Comparison of ENCODE assay signal across 9 mouse cellular contexts in genomic region chr11:53478383-53479170, GRCm38 (mm10). TPM values are rescaled to one million over a fixed set of nuclear protein-coding genes. Genes with fewer than 3 reads are reported as not detected.
DNase-seq lines count a peak whose midpoint lies in the region; ATAC-seq and TF ChIP-seq lines count a peak whose summit lies in the region.
"Had no signal": no experiment of that assay in that cellular context is flagged by ENCODE, and none has a peak within 500 bp of the region (broad histone marks: within the 10 kb centered on the region; RNA-seq: fewer than 3 reads in every experiment).

No protein-coding gene starts in this region.

- no peak overlapping the region for H3K9ac ChIP-seq in lung, postnatal 0 days (replicated peaks; ENCODE audit: low read depth)
- H3K9ac ChIP-seq in forebrain, embryonic 16.5 days (replicated peaks; ENCODE audit: low read depth, low read length) = peak overlapping the region; percentile 52
- H3K9ac ChIP-seq in liver, embryonic 12.5 days = peak overlapping the region; percentile 83
- peak overlapping the region; percentile 18; the same call in 1 of the 2 replicates for H3K9ac ChIP-seq in stomach, postnatal 0 days (ENCODE audit: low read length)

- H3K27me3 ChIP-seq in lung, postnatal 0 days (replicated peaks; ENCODE audit: insufficient read depth, low read length) = peaks cover 52% of the 10 kb centered on the region
- H3K27me3 ChIP-seq in forebrain, embryonic 16.5 days (replicated peaks; ENCODE audit: control insufficient read depth, insufficient read depth, low read length) = peaks cover 33% of the 10 kb centered on the region
- H3K27me3 ChIP-seq in liver, embryonic 12.5 days (replicated peaks) = peaks cover 69% of the 10 kb centered on the region
- H3K27me3 ChIP-seq in stomach, postnatal 0 days (ENCODE audit: control insufficient read depth, insufficient read depth, low read length) = peaks cover 17% of the 10 kb centered on the region

- peak; percentile 23 for DNase-seq in adrenal gland, postnatal 14 days
- DNase-seq in adrenal gland, adult 2 months = no peak
- DNase-seq in lung, postnatal 0 days (ENCODE audit: low spot score) = no peak
- no peak for DNase-seq in lung, postnatal 10 days
- no peak for DNase-seq in stomach, postnatal 0 days (ENCODE audit: low spot score)
- DNase-seq in layer of hippocampus, adult 11-12 months (ENCODE audit: low spot score) = no peak

- no peak overlapping the region for H3K27ac ChIP-seq in lung, postnatal 0 days (ENCODE audit: low read length)
- no peak overlapping the region for H3K27ac ChIP-seq in forebrain, embryonic 16.5 days (ENCODE audit: low read length)
- peak overlapping the region; percentile 99; the same call in 1 of the 2 replicates for H3K27ac ChIP-seq in liver, embryonic 12.5 days
- no peak overlapping the region for H3K27ac ChIP-seq in stomach, postnatal 0 days (replicated peaks)

- no peak for TF ChIP-seq CTCF in lung, postnatal 0 days (IDR thresholded peaks at IDR 0.05)
- no peak for TF ChIP-seq CTCF in stomach, postnatal 0 days (IDR thresholded peaks at IDR 0.05; ENCODE audit: low read depth)

- 8% methylated on average over 77 of the region's 79 CpGs for WGBS in lung, postnatal 0 days
- WGBS in forebrain, embryonic 16.5 days = 5% methylated on average over 79 of the region's 79 CpGs
- 10% methylated on average over 79 of the region's 79 CpGs for WGBS in liver, embryonic 12.5 days (ENCODE audit: insufficient replicate concordance)
- WGBS in stomach, postnatal 0 days = 6% methylated on average over 79 of the region's 79 CpGs

- H3K9me3 ChIP-seq in lung, postnatal 0 days (ENCODE audit: low read length) = no peaks in the 10 kb centered on the region
- H3K9me3 ChIP-seq in forebrain, embryonic 16.5 days (ENCODE audit: control insufficient read depth, low read length) = peaks cover 5% of the 10 kb centered on the region; the same call in 1 of the 2 replicates
- H3K9me3 ChIP-seq in liver, embryonic 12.5 days (replicated peaks) = no peaks in the 10 kb centered on the region
- no peaks in the 10 kb centered on the region for H3K9me3 ChIP-seq in stomach, postnatal 0 days (ENCODE audit: control insufficient read depth, low read length)

- H3K4me2 ChIP-seq in lung, postnatal 0 days (replicated peaks; ENCODE audit: low read depth, low read length) = peak overlapping the region; percentile 69
- H3K4me2 ChIP-seq in forebrain, embryonic 16.5 days (ENCODE audit: low read length) = peak overlapping the region; percentile 69
- H3K4me2 ChIP-seq in liver, embryonic 12.5 days = peak overlapping the region; percentile 88
- H3K4me2 ChIP-seq in stomach, postnatal 0 days (replicated peaks; ENCODE audit: low read depth) = peak overlapping the region; percentile 76

- no peaks in the 10 kb centered on the region; the same call in 1 of the 2 replicates for H3K4me1 ChIP-seq in lung, postnatal 0 days (ENCODE audit: insufficient read depth, low read depth, low read length)
- peaks cover 39% of the 10 kb centered on the region for H3K4me1 ChIP-seq in forebrain, embryonic 16.5 days (replicated peaks; ENCODE audit: control insufficient read depth, insufficient read depth, low read length)
- peaks cover 55% of the 10 kb centered on the region for H3K4me1 ChIP-seq in liver, embryonic 12.5 days
- H3K4me1 ChIP-seq in stomach, postnatal 0 days (replicated peaks; ENCODE audit: control insufficient read depth, insufficient read depth) = no peaks in the 10 kb centered on the region

- peak overlapping the region; percentile 38 for H3K4me3 ChIP-seq in lung, postnatal 0 days (ENCODE audit: low read depth, low read length)
- H3K4me3 ChIP-seq in forebrain, embryonic 16.5 days (replicated peaks; ENCODE audit: low read length) = peak overlapping the region; percentile 51
- H3K4me3 ChIP-seq in liver, embryonic 12.5 days = peak overlapping the region; percentile 73
- H3K4me3 ChIP-seq in stomach, postnatal 0 days (ENCODE audit: low read depth, low read length) = peak overlapping the region; percentile 47
- H3K4me3 ChIP-seq: myocyte had no signal

- no peaks in the 10 kb centered on the region for H3K36me3 ChIP-seq in lung, postnatal 0 days (ENCODE audit: insufficient read depth, low read length)
- no peaks in the 10 kb centered on the region for H3K36me3 ChIP-seq in forebrain, embryonic 16.5 days (ENCODE audit: control insufficient read depth, insufficient read depth)
- no peaks in the 10 kb centered on the region; the same call in 1 of the 2 replicates for H3K36me3 ChIP-seq in liver, embryonic 12.5 days
- no peaks in the 10 kb centered on the region for H3K36me3 ChIP-seq in stomach, postnatal 0 days (ENCODE audit: control insufficient read depth, insufficient read depth, low read length)

- no peak for ATAC-seq in lung, postnatal 0 days
- ATAC-seq in forebrain, embryonic 16.5 days = 0 out of 2 replicates have a peak, but pooled peaks have one; percentile 1
- no peak for ATAC-seq in liver, embryonic 12.5 days
- 0 out of 2 replicates have a peak, but pooled peaks have one; percentile 29 for ATAC-seq in stomach, postnatal 0 days (ENCODE audit: low FRiP score, low TSS enrichment)

- TF ChIP-seq EP300 in lung, postnatal 0 days (IDR thresholded peaks at IDR 0.05) = no peak
- no peak for TF ChIP-seq EP300 in stomach, postnatal 0 days (optimal IDR thresholded peaks at IDR 0.05)

RNA-seq across cellular contexts. Expression of gene Gm9945, which starts 1.4 kb away (rescaled TPM):
- total RNA-seq in adrenal gland, postnatal 14 days (2021) = not detected in 2 replicates
- not detected for total RNA-seq in adrenal gland, adult 2 months (2021)
- polyA plus RNA-seq in adrenal gland, adult 2 months (2012; rRNA removed) = not detected in 2 replicates
- not detected in 2 replicates for polyA plus RNA-seq in lung, postnatal 0 days (2015; fragmentation: Nextera tagmentation; extraction: Ambion mirVana)
- not detected in 2 replicates for polyA plus RNA-seq in forebrain, embryonic 16.5 days (2015; fragmentation: Nextera tagmentation; extraction: Ambion mirVana)
- polyA plus RNA-seq in liver, embryonic 12.5 days (2016; fragmentation: Nextera tagmentation; extraction: Ambion mirVana) = 0.14 and 0.48 TPM in 2 replicates
- 0.11 TPM in 1 of 2 replicates, not detected in the other for polyA plus RNA-seq in stomach, postnatal 0 days (2015; fragmentation: Nextera tagmentation; extraction: Ambion mirVana)
- polyA plus RNA-seq: myocyte had no signal

RNA-seq across cellular contexts. Expression of gene Sowaha, which starts 1.5 kb away (rescaled TPM):
- 0.68 and 1.1 TPM in 2 replicates for total RNA-seq in adrenal gland, postnatal 14 days (2021)
- under 1 TPM; 0.29 to 0.45 TPM for total RNA-seq in adrenal gland, adult 2 months (2021)
- 0.47 and 0.72 TPM in 2 replicates for polyA plus RNA-seq in adrenal gland, adult 2 months (2012; rRNA removed)
- 0.42 and 0.62 TPM in 2 replicates for polyA plus RNA-seq in lung, postnatal 0 days (2015; fragmentation: Nextera tagmentation; extraction: Ambion mirVana)
- 1.9 and 2.2 TPM in 2 replicates for polyA plus RNA-seq in forebrain, embryonic 16.5 days (2015; fragmentation: Nextera tagmentation; extraction: Ambion mirVana)
- polyA plus RNA-seq in liver, embryonic 12.5 days (2016; fragmentation: Nextera tagmentation; extraction: Ambion mirVana) = 9.8 and 10.1 TPM in 2 replicates
- polyA plus RNA-seq in stomach, postnatal 0 days (2015; fragmentation: Nextera tagmentation; extraction: Ambion mirVana) = 0.91 and 1.1 TPM in 2 replicates
- polyA plus RNA-seq: myocyte had no signal

RNA-seq across cellular contexts. Expression of gene Gm9837, which starts 8.3 kb away (rescaled TPM):
- not detected in 2 replicates for total RNA-seq in adrenal gland, postnatal 14 days (2021)
- not detected for total RNA-seq in adrenal gland, adult 2 months (2021)
- not detected in 2 replicates for polyA plus RNA-seq in adrenal gland, adult 2 months (2012; rRNA removed)
- not detected in 2 replicates for polyA plus RNA-seq in lung, postnatal 0 days (2015; fragmentation: Nextera tagmentation; extraction: Ambion mirVana)
- not detected in 2 replicates for polyA plus RNA-seq in forebrain, embryonic 16.5 days (2015; fragmentation: Nextera tagmentation; extraction: Ambion mirVana)
- not detected in 2 replicates for polyA plus RNA-seq in liver, embryonic 12.5 days (2016; fragmentation: Nextera tagmentation; extraction: Ambion mirVana)
- not detected in 2 replicates for polyA plus RNA-seq in stomach, postnatal 0 days (2015; fragmentation: Nextera tagmentation; extraction: Ambion mirVana)
- polyA plus RNA-seq: myocyte had no signal

RNA-seq across cellular contexts. Expression of gene Shroom1, which starts 21.6 kb away (rescaled TPM):
- total RNA-seq in adrenal gland, postnatal 14 days (2021) = 3.9 and 5.7 TPM in 2 replicates
- 1 to 10 TPM; 3.5 to 3.8 TPM for total RNA-seq in adrenal gland, adult 2 months (2021)
- polyA plus RNA-seq in adrenal gland, adult 2 months (2012; rRNA removed) = 5.0 and 5.3 TPM in 2 replicates
- 0.88 and 1.0 TPM in 2 replicates for polyA plus RNA-seq in lung, postnatal 0 days (2015; fragmentation: Nextera tagmentation; extraction: Ambion mirVana)
- polyA plus RNA-seq in forebrain, embryonic 16.5 days (2015; fragmentation: Nextera tagmentation; extraction: Ambion mirVana) = 2.2 and 2.7 TPM in 2 replicates
- polyA plus RNA-seq in liver, embryonic 12.5 days (2016; fragmentation: Nextera tagmentation; extraction: Ambion mirVana) = 1.9 and 2.0 TPM in 2 replicates
- polyA plus RNA-seq in stomach, postnatal 0 days (2015; fragmentation: Nextera tagmentation; extraction: Ambion mirVana) = 1.3 and 1.7 TPM in 2 replicates

RNA-seq across cellular contexts. Expression of gene Gm10447, which starts 21.7 kb away (rescaled TPM):
- not detected in 2 replicates for total RNA-seq in adrenal gland, postnatal 14 days (2021)
- not detected for total RNA-seq in adrenal gland, adult 2 months (2021)
- 0.08 TPM in 1 of 2 replicates, not detected in the other for polyA plus RNA-seq in adrenal gland, adult 2 months (2012; rRNA removed)
- 0.10 TPM in 1 of 2 replicates, not detected in the other for polyA plus RNA-seq in lung, postnatal 0 days (2015; fragmentation: Nextera tagmentation; extraction: Ambion mirVana)
- not detected in 2 replicates for polyA plus RNA-seq in forebrain, embryonic 16.5 days (2015; fragmentation: Nextera tagmentation; extraction: Ambion mirVana)
- polyA plus RNA-seq in liver, embryonic 12.5 days (2016; fragmentation: Nextera tagmentation; extraction: Ambion mirVana) = 0.05 and 0.10 TPM in 2 replicates
- 0.08 and 0.13 TPM in 2 replicates for polyA plus RNA-seq in stomach, postnatal 0 days (2015; fragmentation: Nextera tagmentation; extraction: Ambion mirVana)

Comparison
In these comparisons a context has a peak if more than half of its experiments do, and no peak if none do; other contexts are left out.
1. ATAC-seq: peak in forebrain, embryonic 16.5 days (single experiment) and stomach, postnatal 0 days (single experiment); none in lung, postnatal 0 days (single experiment) and liver, embryonic 12.5 days (single experiment).
2. Peak in every context shown above with its lines, with median percentiles within 50 percentile points of each other: H3K4me2 ChIP-seq and H3K4me3 ChIP-seq.